ENCODE assay signal across 12 mouse cellular contexts in the genomic region with DNA sequence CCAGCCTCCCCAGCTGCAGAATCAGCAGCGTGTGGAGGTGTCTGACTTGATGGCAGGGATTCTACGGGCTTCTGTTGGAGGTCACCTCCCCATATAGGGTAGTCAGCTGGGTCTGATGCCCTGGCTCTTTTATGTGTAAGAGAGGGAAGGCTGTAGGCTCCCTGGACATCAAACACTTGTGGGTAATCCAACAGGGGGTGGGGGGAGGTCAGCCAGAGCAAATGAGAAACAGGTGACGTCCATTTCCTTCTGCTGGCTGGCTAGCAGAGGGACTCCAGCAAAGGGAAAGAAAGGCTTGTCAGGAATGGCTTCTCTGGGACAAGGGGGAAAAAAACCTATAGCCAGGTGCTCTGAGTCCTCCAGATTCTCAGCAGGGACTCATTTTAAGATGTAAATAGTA. TPM values are rescaled to one million over a fixed set of nuclear protein-coding genes. Genes with fewer than 3 reads are reported as not detected.
DNase-seq lines count a peak whose midpoint lies in the region; ATAC-seq and TF ChIP-seq lines count a peak whose summit lies in the region.
"Had no signal": no experiment of that assay in that cellular context is flagged by ENCODE, and none has a peak within 500 bp of the region (broad histone marks: within the 10 kb centered on the region; RNA-seq: fewer than 3 reads in every experiment).

No protein-coding gene starts in this region.

- no peak for ATAC-seq in forebrain, embryonic 12.5 days (ENCODE audit: low FRiP score)
- no peak for ATAC-seq in hindbrain, postnatal 0 days
- no peak for ATAC-seq in midbrain, postnatal 0 days (ENCODE audit: low FRiP score)
- ATAC-seq in megakaryocyte-erythroid progenitor cell, adult 5-6 weeks (replicated peaks; ENCODE audit: low FRiP score, low TSS enrichment, poor library complexity, severe bottlenecking) = no peak

- H3K36me3 ChIP-seq in forebrain, embryonic 12.5 days (replicated peaks) = 0 out of 2 replicates have a peak, but pooled peaks cover 2% of the 10 kb centered on the region
- H3K36me3 ChIP-seq in hindbrain, postnatal 0 days (ENCODE audit: insufficient read depth, low read length) = no peaks in the 10 kb centered on the region
- 0 out of 2 replicates have a peak, but pooled peaks cover 4% of the 10 kb centered on the region for H3K36me3 ChIP-seq in midbrain, postnatal 0 days (ENCODE audit: insufficient read depth, low read length)
- H3K36me3 ChIP-seq: heart, embryonic 15.5 days had no signal

- 0 out of 2 replicates have a peak overlapping the region, but pooled peaks have one; percentile 21 for H3K9ac ChIP-seq in forebrain, embryonic 12.5 days
- H3K9ac ChIP-seq in hindbrain, postnatal 0 days (replicated peaks; ENCODE audit: low read length) = no peak overlapping the region
- H3K9ac ChIP-seq in midbrain, postnatal 0 days (replicated peaks; ENCODE audit: low read length, poor library complexity, severe bottlenecking) = 0 out of 2 replicates have a peak overlapping the region, but pooled peaks have one; percentile 24
- H3K9ac ChIP-seq: heart, embryonic 15.5 days; lung, embryonic 14.5 days had no signal

- H3K4me1 ChIP-seq in forebrain, embryonic 12.5 days = peaks cover 77% of the 10 kb centered on the region
- H3K4me1 ChIP-seq in hindbrain, postnatal 0 days (ENCODE audit: insufficient read depth, low read length) = peaks cover 52% of the 10 kb centered on the region
- H3K4me1 ChIP-seq in midbrain, postnatal 0 days (ENCODE audit: insufficient read depth, low read length) = peaks cover 38% of the 10 kb centered on the region

- DNase-seq in embryo, embryonic 9.5 days (ENCODE audit: extremely low spot score) = peak; percentile 58
- no peak for DNase-seq in hindbrain, postnatal 0 days (ENCODE audit: low spot score)
- DNase-seq in midbrain, postnatal 0 days (ENCODE audit: low spot score) = no peak
- no peak for DNase-seq in gastrocnemius, adult 8-10 months (ENCODE audit: low spot score in 2 of 2)
- no peak for DNase-seq in spleen, postnatal 14 days (ENCODE audit: low spot score in 2 of 2)
- DNase-seq: cerebellum, adult 11 months; kidney, adult 18-20 months; left cerebral cortex, postnatal 4 days; lung, embryonic 14.5 days had no signal

- WGBS in forebrain, embryonic 12.5 days = 45% methylated on average over 3 of the region's 3 CpGs
- 54% methylated on average over 3 of the region's 3 CpGs for WGBS in hindbrain, postnatal 0 days
- 49% methylated on average over 3 of the region's 3 CpGs for WGBS in midbrain, postnatal 0 days

- no peaks in the 10 kb centered on the region for H3K27me3 ChIP-seq in forebrain, embryonic 12.5 days
- no peaks in the 10 kb centered on the region for H3K27me3 ChIP-seq in hindbrain, postnatal 0 days (ENCODE audit: insufficient read depth, low read length)
- H3K27me3 ChIP-seq in midbrain, postnatal 0 days (ENCODE audit: insufficient read depth, low read length) = no peaks in the 10 kb centered on the region
- H3K27me3 ChIP-seq: heart, embryonic 15.5 days had no signal

- 0 out of 2 replicates have a peak overlapping the region, but pooled peaks have one; percentile 8 for H3K4me2 ChIP-seq in forebrain, embryonic 12.5 days
- H3K4me2 ChIP-seq in hindbrain, postnatal 0 days (ENCODE audit: low read depth, low read length) = peak overlapping the region; percentile 69
- peak overlapping the region; percentile 92 for H3K4me2 ChIP-seq in midbrain, postnatal 0 days (ENCODE audit: low read depth, low read length, poor library complexity, severe bottlenecking)
- H3K4me2 ChIP-seq: heart, embryonic 15.5 days; lung, embryonic 14.5 days had no signal

- H3K9me3 ChIP-seq in forebrain, embryonic 12.5 days = no peaks in the 10 kb centered on the region
- no peaks in the 10 kb centered on the region for H3K9me3 ChIP-seq in hindbrain, postnatal 0 days (ENCODE audit: low read length)
- H3K9me3 ChIP-seq in midbrain, postnatal 0 days (ENCODE audit: low read length) = no peaks in the 10 kb centered on the region
- H3K9me3 ChIP-seq: heart, embryonic 15.5 days had no signal

- H3K27ac ChIP-seq in forebrain, embryonic 12.5 days = no peak overlapping the region
- no peak overlapping the region for H3K27ac ChIP-seq in hindbrain, postnatal 0 days
- H3K27ac ChIP-seq in midbrain, postnatal 0 days (ENCODE audit: low read depth, low read length) = no peak overlapping the region

- H3K4me3 ChIP-seq in forebrain, embryonic 12.5 days (replicated peaks) = no peak overlapping the region
- no peak overlapping the region for H3K4me3 ChIP-seq in hindbrain, postnatal 0 days (ENCODE audit: low read length)
- peak overlapping the region; percentile 79; the same call in 1 of the 2 replicates for H3K4me3 ChIP-seq in midbrain, postnatal 0 days (ENCODE audit: low read depth, low read length)
- H3K4me3 ChIP-seq: heart, embryonic 15.5 days had no signal

- TF ChIP-seq CTCF in hindbrain, postnatal 0 days (IDR thresholded peaks at IDR 0.05; ENCODE audit: low read depth) = no peak
- no peak for TF ChIP-seq CTCF in midbrain, postnatal 0 days (IDR thresholded peaks at IDR 0.05)

RNA-seq across cellular contexts. Expression of a gene that starts 28.0 kb away (rescaled TPM):
- 32.4 and 37.9 TPM in 2 replicates for polyA plus RNA-seq in forebrain, embryonic 12.5 days (2016; fragmentation: Nextera tagmentation; extraction: Ambion mirVana)
- 90.0 and 106 TPM in 2 replicates for total RNA-seq in hindbrain, postnatal 0 days (2014; rRNA removed)
- 38.6 and 39.9 TPM in 2 replicates for polyA plus RNA-seq in hindbrain, postnatal 0 days (2015; fragmentation: Nextera tagmentation; extraction: Ambion mirVana)
- 99.1 and 109 TPM in 2 replicates for total RNA-seq in midbrain, postnatal 0 days (2014; rRNA removed)
- polyA plus RNA-seq in midbrain, postnatal 0 days (2015; fragmentation: Nextera tagmentation; extraction: Ambion mirVana) = 37.3 and 46.5 TPM in 2 replicates
- total RNA-seq in megakaryocyte-erythroid progenitor cell, adult 5-6 weeks (2014; fragmentation: Nextera tagmentation) = 0.79 and 3.6 TPM in 2 replicates
- 0.30 and 0.47 TPM in 2 replicates for total RNA-seq in megakaryocyte-erythroid progenitor cell, adult 5-6 weeks (2017)
- total RNA-seq in gastrocnemius, adult 8-10 months (2022) = 1 to 10 TPM; 4.3 to 8.4 (median 6.8) TPM

Comparison
In these comparisons a context has a peak if more than half of its experiments do, and no peak if none do; other contexts are left out.
1. H3K4me2 ChIP-seq: peak in every context shown above with its lines; median percentile 92 in midbrain, postnatal 0 days; 69 in hindbrain, postnatal 0 days; 8 in forebrain, embryonic 12.5 days.